Mouse (Mus musculus): Measurements from ENCODE around the gene Shd. TPM values are rescaled to one million over a fixed set of nuclear protein-coding genes. Genes with fewer than 3 reads are reported as not detected.

Gene Shd
- polyA plus RNA-seq, 1 experiment from 2014 or later = 44.8 TPM

- no peaks in the 10 kb centered on the region for H3K4me1 ChIP-seq (ENCODE audit: control insufficient read depth, insufficient read depth, low read length)
Observed at GRCm38 (mm10) chr17:56021161-56021910, 51.1 kb downstream of the Shd start.

GRCm38 (mm10) chr17:56022131-56022988, 52.1 kb downstream of the Shd start:
- no peak overlapping the region for H3K9ac ChIP-seq (ENCODE audit: low read length)
- H3K4me1 ChIP-seq (ENCODE audit: control insufficient read depth, insufficient read depth, low read length) = no peaks in the 10 kb centered on the region
- WGBS = 39% methylated on average over 2 of the region's 2 CpGs
- ATAC-seq (ENCODE audit: insufficient number of reproducible peaks, low FRiP score, low TSS enrichment, low read depth) = no peak
- no peaks in the 10 kb centered on the region for H3K9me3 ChIP-seq (ENCODE audit: control insufficient read depth, low read length)
- peaks cover 20% of the 10 kb centered on the region; the same call in 1 of the 2 replicates for H3K36me3 ChIP-seq (ENCODE audit: control insufficient read depth, insufficient read depth, low read length)
- H3K4me3 ChIP-seq (ENCODE audit: low read depth, low read length) = no peak overlapping the region
- H3K27me3 ChIP-seq (ENCODE audit: control insufficient read depth, insufficient read depth, low read length) = no peaks in the 10 kb centered on the region
- H3K4me2 ChIP-seq (ENCODE audit: low read depth, severe bottlenecking) = no peak overlapping the region
- H3K27ac ChIP-seq (replicated peaks; ENCODE audit: low read depth, low read length) = no peak overlapping the region
- DNase-seq (ENCODE audit: low spot score) = no peak

More at GRCm38 (mm10) chr17:56021161-56021910, 51.1 kb downstream of the Shd start:
- ATAC-seq (ENCODE audit: insufficient number of reproducible peaks, low FRiP score, low TSS enrichment, low read depth) (no peak), DNase-seq (ENCODE audit: low spot score) (no peak)
- Histone ChIP-seq H3K4me2 (ENCODE audit: low read depth, severe bottlenecking) (no peak overlapping the region), H3K27ac (replicated peaks; ENCODE audit: low read depth, low read length) (no peak overlapping the region), H3K4me3 (ENCODE audit: low read depth, low read length) (no peak overlapping the region), H3K9me3 (ENCODE audit: control insufficient read depth, low read length) (no peaks in the 10 kb centered on the region), H3K9ac (ENCODE audit: low read length) (no peak overlapping the region), H3K27me3 (ENCODE audit: control insufficient read depth, insufficient read depth, low read length) (no peaks in the 10 kb centered on the region), H3K36me3 (ENCODE audit: control insufficient read depth, insufficient read depth, low read length) (peaks cover 28% of the 10 kb centered on the region; the same call in 1 of the 2 replicates)
- 84% methylated on average over 4 of the region's 4 CpGs for WGBS

GRCm38 (mm10) chr17:56022989-56023290, 52.7 kb downstream of the Shd start:
- ATAC-seq (ENCODE audit: insufficient number of reproducible peaks, low FRiP score, low TSS enrichment, low read depth) (no peak), DNase-seq (ENCODE audit: low spot score) (no peak)
- H3K27me3 ChIP-seq (ENCODE audit: control insufficient read depth, insufficient read depth, low read length) = no peaks in the 10 kb centered on the region
- H3K9ac ChIP-seq (ENCODE audit: low read length) = no peak overlapping the region
- no peak overlapping the region for H3K4me2 ChIP-seq (ENCODE audit: low read depth, severe bottlenecking)
- H3K27ac ChIP-seq (replicated peaks; ENCODE audit: low read depth, low read length) = no peak overlapping the region
- no peak overlapping the region for H3K4me3 ChIP-seq (ENCODE audit: low read depth, low read length)
- H3K4me1 ChIP-seq (ENCODE audit: control insufficient read depth, insufficient read depth, low read length) = no peaks in the 10 kb centered on the region
- no peaks in the 10 kb centered on the region for H3K9me3 ChIP-seq (ENCODE audit: control insufficient read depth, low read length)
- H3K36me3 ChIP-seq (ENCODE audit: control insufficient read depth, insufficient read depth, low read length) = peaks cover 19% of the 10 kb centered on the region; the same call in 1 of the 2 replicates
- WGBS = 87% methylated on average over 4 of the region's 4 CpGs

GRCm38 (mm10) chr17:56023386-56023785, 53.1 kb downstream of the Shd start:
- no peak for ATAC-seq (ENCODE audit: insufficient number of reproducible peaks, low FRiP score, low TSS enrichment, low read depth)
- H3K36me3 ChIP-seq (ENCODE audit: control insufficient read depth, insufficient read depth, low read length) = peaks cover 18% of the 10 kb centered on the region; the same call in 1 of the 2 replicates
- 88% methylated on average over 5 of the region's 5 CpGs for WGBS

GRCm38 (mm10) chr17:56024476-56024875, 54.2 kb downstream of the Shd start:
- no peak for ATAC-seq (ENCODE audit: insufficient number of reproducible peaks, low FRiP score, low TSS enrichment, low read depth)
- no peaks in the 10 kb centered on the region for H3K9me3 ChIP-seq (ENCODE audit: control insufficient read depth, low read length)
- no peaks in the 10 kb centered on the region for H3K27me3 ChIP-seq (ENCODE audit: control insufficient read depth, insufficient read depth, low read length)
- no peak for DNase-seq (ENCODE audit: low spot score)
- no peak overlapping the region for H3K9ac ChIP-seq (ENCODE audit: low read length)
- H3K27ac ChIP-seq (replicated peaks; ENCODE audit: low read depth, low read length) = no peak overlapping the region
- WGBS = 75% methylated on average over 2 of the region's 2 CpGs
- no peak overlapping the region for H3K4me3 ChIP-seq (ENCODE audit: low read depth, low read length)
- H3K4me2 ChIP-seq (ENCODE audit: low read depth, severe bottlenecking) = no peak overlapping the region
- H3K36me3 ChIP-seq (ENCODE audit: control insufficient read depth, insufficient read depth, low read length) = peaks cover 13% of the 10 kb centered on the region
- no peaks in the 10 kb centered on the region for H3K4me1 ChIP-seq (ENCODE audit: control insufficient read depth, insufficient read depth, low read length)

More at GRCm38 (mm10) chr17:56023386-56023785, 53.1 kb downstream of the Shd start:
- Histone ChIP-seq H3K9me3 (ENCODE audit: control insufficient read depth, low read length) (no peaks in the 10 kb centered on the region), H3K4me1 (ENCODE audit: control insufficient read depth, insufficient read depth, low read length) (no peaks in the 10 kb centered on the region), H3K27me3 (ENCODE audit: control insufficient read depth, insufficient read depth, low read length) (no peaks in the 10 kb centered on the region), H3K9ac (ENCODE audit: low read length) (no peak overlapping the region), H3K27ac (replicated peaks; ENCODE audit: low read depth, low read length) (no peak overlapping the region), H3K4me3 (ENCODE audit: low read depth, low read length) (no peak overlapping the region), H3K4me2 (ENCODE audit: low read depth, severe bottlenecking) (no peak overlapping the region)
- DNase-seq (ENCODE audit: low spot score) = no peak

GRCm38 (mm10) chr17:56024931-56025330, 54.7 kb downstream of the Shd start:
- no peak overlapping the region for H3K4me2 ChIP-seq (ENCODE audit: low read depth, severe bottlenecking)
- no peak overlapping the region for H3K27ac ChIP-seq (replicated peaks; ENCODE audit: low read depth, low read length)
- H3K9ac ChIP-seq (ENCODE audit: low read length) = no peak overlapping the region
- H3K9me3 ChIP-seq (ENCODE audit: control insufficient read depth, low read length) = no peaks in the 10 kb centered on the region
- no peak overlapping the region for H3K4me3 ChIP-seq (ENCODE audit: low read depth, low read length)
- ATAC-seq (ENCODE audit: insufficient number of reproducible peaks, low FRiP score, low TSS enrichment, low read depth) (no peak), DNase-seq (ENCODE audit: low spot score) (no peak)
- no peaks in the 10 kb centered on the region for H3K4me1 ChIP-seq (ENCODE audit: control insufficient read depth, insufficient read depth, low read length)
- peaks cover 14% of the 10 kb centered on the region for H3K36me3 ChIP-seq (ENCODE audit: control insufficient read depth, insufficient read depth, low read length)
- WGBS = 78% methylated on average over 5 of the region's 5 CpGs
- no peaks in the 10 kb centered on the region for H3K27me3 ChIP-seq (ENCODE audit: control insufficient read depth, insufficient read depth, low read length)

Other genes starting within 250 kb of the Shd start
- 0.16 and 0.23 TPM in 2 replicates for gene Adgre4, start 220.5 kb upstream of the Shd start, polyA plus RNA-seq (2014; fragmentation: Nextera tagmentation; extraction: Ambion mirVana)
- gene Zfp119a, start 91.5 kb upstream of the Shd start, polyA plus RNA-seq (2014; fragmentation: Nextera tagmentation; extraction: Ambion mirVana) = 10.3 TPM in 2 replicates
- 16.6 and 17.8 TPM in 2 replicates for gene Zfp959, start 78.4 kb upstream of the Shd start, polyA plus RNA-seq (2014; fragmentation: Nextera tagmentation; extraction: Ambion mirVana)
- 6.6 and 7.1 TPM in 2 replicates for gene Zfp119b, start 21.0 kb upstream of the Shd start, polyA plus RNA-seq (2014; fragmentation: Nextera tagmentation; extraction: Ambion mirVana)
- gene Ebi3, start 17.8 kb upstream of the Shd start, polyA plus RNA-seq (2014; fragmentation: Nextera tagmentation; extraction: Ambion mirVana) = 0.79 and 1.1 TPM in 2 replicates
- gene Yju2, start 11.4 kb upstream of the Shd start, polyA plus RNA-seq (2014; fragmentation: Nextera tagmentation; extraction: Ambion mirVana) = 20.7 and 22.3 TPM in 2 replicates
- 34.9 and 39.8 TPM in 2 replicates for gene Fsd1, start 16.0 kb downstream of the Shd start, polyA plus RNA-seq (2014; fragmentation: Nextera tagmentation; extraction: Ambion mirVana)
- 6.5 and 8.7 TPM in 2 replicates for gene Stap2, start 35.1 kb downstream of the Shd start, polyA plus RNA-seq (2014; fragmentation: Nextera tagmentation; extraction: Ambion mirVana)
- gene Mpnd, start 35.2 kb downstream of the Shd start, polyA plus RNA-seq (2014; fragmentation: Nextera tagmentation; extraction: Ambion mirVana) = 137 and 142 TPM in 2 replicates
- gene Sh3gl1, start 66.2 kb downstream of the Shd start, polyA plus RNA-seq (2014; fragmentation: Nextera tagmentation; extraction: Ambion mirVana) = 151 and 154 TPM in 2 replicates
- gene Chaf1a, start 70.0 kb downstream of the Shd start, polyA plus RNA-seq (2014; fragmentation: Nextera tagmentation; extraction: Ambion mirVana) = 32.7 and 37.4 TPM in 2 replicates
- 38.5 and 39.1 TPM in 2 replicates for gene Ubxn6, start 104.6 kb downstream of the Shd start, polyA plus RNA-seq (2014; fragmentation: Nextera tagmentation; extraction: Ambion mirVana)
- 144 and 151 TPM in 2 replicates for gene Hdgfl2, start 109.2 kb downstream of the Shd start, polyA plus RNA-seq (2014; fragmentation: Nextera tagmentation; extraction: Ambion mirVana)
- 0.09 TPM in 1 of 2 replicates, not detected in the other for gene Plin4, start 139.3 kb downstream of the Shd start, polyA plus RNA-seq (2014; fragmentation: Nextera tagmentation; extraction: Ambion mirVana)
- 0.16 and 0.43 TPM in 2 replicates for gene Plin5, start 147.1 kb downstream of the Shd start, polyA plus RNA-seq (2014; fragmentation: Nextera tagmentation; extraction: Ambion mirVana)
- 0.28 TPM in 1 of 2 replicates, not detected in the other for gene Lrg1, start 151.5 kb downstream of the Shd start, polyA plus RNA-seq (2014; fragmentation: Nextera tagmentation; extraction: Ambion mirVana)
- 0.60 and 0.88 TPM in 2 replicates for gene Sema6b, start 169.9 kb downstream of the Shd start, polyA plus RNA-seq (2014; fragmentation: Nextera tagmentation; extraction: Ambion mirVana)
- 8.2 and 9.2 TPM in 2 replicates for gene Tnfaip8l1, start 192.0 kb downstream of the Shd start, polyA plus RNA-seq (2014; fragmentation: Nextera tagmentation; extraction: Ambion mirVana)
- gene Mydgf, start 213.5 kb downstream of the Shd start, polyA plus RNA-seq (2014; fragmentation: Nextera tagmentation; extraction: Ambion mirVana) = 65.6 and 65.9 TPM in 2 replicates
- 34.3 and 37.0 TPM in 2 replicates for gene Dpp9, start 248.4 kb downstream of the Shd start, polyA plus RNA-seq (2014; fragmentation: Nextera tagmentation; extraction: Ambion mirVana)